Mouse (Mus musculus): ENCODE measurements around the gene Map1lc3b. TPM values are rescaled to one million over a fixed set of nuclear protein-coding genes. Genes with fewer than 3 reads are reported as not detected.

Gene Map1lc3b
- polyA plus RNA-seq, 1 experiment from 2014 or later = 200 TPM

- peak overlapping the region; percentile 69 for H3K27ac ChIP-seq
- H3K4me3 ChIP-seq = no peak overlapping the region
- peak overlapping the region; percentile 11; the same call in 1 of the 2 replicates for H3K4me2 ChIP-seq
- H3K36me3 ChIP-seq = peaks cover 5% of the 10 kb centered on the region; the same call in 1 of the 2 replicates
- no peak overlapping the region for H3K9ac ChIP-seq
- peaks cover 38% of the 10 kb centered on the region for H3K4me1 ChIP-seq
- no peaks in the 10 kb centered on the region for H3K9me3 ChIP-seq
- no peaks in the 10 kb centered on the region for H3K27me3 ChIP-seq
- peak; percentile 76 for ATAC-seq (ENCODE audit: borderline replicate concordance, extremely low read depth, low FRiP score, low TSS enrichment)
- 30% methylated on average over 7 of the region's 7 CpGs for WGBS
Measured at GRCm38 (mm10) chr8:121619401-121619995, 29.3 kb downstream of the Map1lc3b start.

- H3K4me1 ChIP-seq = peaks cover 38% of the 10 kb centered on the region
- H3K27me3 ChIP-seq = no peaks in the 10 kb centered on the region
- WGBS = 51% methylated on average over 12 of the region's 12 CpGs
- H3K4me3 ChIP-seq = no peak overlapping the region
- H3K9ac ChIP-seq = no peak overlapping the region
- H3K9me3 ChIP-seq = no peaks in the 10 kb centered on the region
- peaks cover 2% of the 10 kb centered on the region; the same call in 1 of the 2 replicates for H3K36me3 ChIP-seq
- no peak overlapping the region for H3K4me2 ChIP-seq
- peak overlapping the region; percentile 69 for H3K27ac ChIP-seq
- no peak for ATAC-seq (ENCODE audit: borderline replicate concordance, extremely low read depth, low FRiP score, low TSS enrichment)
Measured at GRCm38 (mm10) chr8:121620801-121621516, 30.8 kb downstream of the Map1lc3b start.

GRCm38 (mm10) chr8:121621879-121622278, 31.7 kb downstream of the Map1lc3b start:
- H3K36me3 ChIP-seq = 0 out of 2 replicates have a peak, but pooled peaks cover 3% of the 10 kb centered on the region
- no peak overlapping the region for H3K4me2 ChIP-seq
- H3K27me3 ChIP-seq = no peaks in the 10 kb centered on the region
- peaks cover 38% of the 10 kb centered on the region for H3K4me1 ChIP-seq
- no peak overlapping the region for H3K4me3 ChIP-seq
- H3K9me3 ChIP-seq = no peaks in the 10 kb centered on the region
- no peak overlapping the region for H3K27ac ChIP-seq
- WGBS = 60% methylated on average over 1 of the region's 1 CpGs
- H3K9ac ChIP-seq = no peak overlapping the region
- no peak for ATAC-seq (ENCODE audit: borderline replicate concordance, extremely low read depth, low FRiP score, low TSS enrichment)

GRCm38 (mm10) chr8:121623043-121623442, 32.9 kb downstream of the Map1lc3b start:
- no peak for ATAC-seq (ENCODE audit: borderline replicate concordance, extremely low read depth, low FRiP score, low TSS enrichment)
- Histone ChIP-seq H3K4me3 (no peak overlapping the region), H3K36me3 (peaks cover 12% of the 10 kb centered on the region), H3K27ac (no peak overlapping the region), H3K4me1 (peaks cover 38% of the 10 kb centered on the region), H3K4me2 (no peak overlapping the region), H3K27me3 (no peaks in the 10 kb centered on the region), H3K9me3 (no peaks in the 10 kb centered on the region), H3K9ac (no peak overlapping the region)
- 84% methylated on average over 8 of the region's 8 CpGs for WGBS

- H3K36me3 ChIP-seq = peaks cover 18% of the 10 kb centered on the region
- peaks cover 22% of the 10 kb centered on the region for H3K4me1 ChIP-seq
- ATAC-seq (ENCODE audit: borderline replicate concordance, extremely low read depth, low FRiP score, low TSS enrichment) = no peak
- no peak overlapping the region for H3K9ac ChIP-seq
- no peaks in the 10 kb centered on the region for H3K9me3 ChIP-seq
- 74% methylated on average over 4 of the region's 4 CpGs for WGBS
- no peak overlapping the region for H3K27ac ChIP-seq
- no peaks in the 10 kb centered on the region for H3K27me3 ChIP-seq
- H3K4me2 ChIP-seq = no peak overlapping the region
- no peak overlapping the region for H3K4me3 ChIP-seq
Measured at GRCm38 (mm10) chr8:121628681-121629080, 38.5 kb downstream of the Map1lc3b start.

- Histone ChIP-seq H3K4me1 (peaks cover 35% of the 10 kb centered on the region), H3K4me3 (no peak overlapping the region), H3K27ac (peak overlapping the region; percentile 43), H3K4me2 (no peak overlapping the region), H3K9me3 (no peaks in the 10 kb centered on the region), H3K9ac (no peak overlapping the region), H3K36me3 (peaks cover 15% of the 10 kb centered on the region), H3K27me3 (no peaks in the 10 kb centered on the region)
- WGBS = 30% methylated on average over 7 of the region's 7 CpGs
- ATAC-seq (ENCODE audit: borderline replicate concordance, extremely low read depth, low FRiP score, low TSS enrichment) = peak; percentile 71
Measured at GRCm38 (mm10) chr8:121631645-121632071, 41.5 kb downstream of the Map1lc3b start.

GRCm38 (mm10) chr8:121632401-121632800, 42.2 kb downstream of the Map1lc3b start:
- Histone ChIP-seq H3K27me3 (no peaks in the 10 kb centered on the region), H3K9ac (no peak overlapping the region), H3K4me3 (no peak overlapping the region), H3K9me3 (no peaks in the 10 kb centered on the region), H3K27ac (peak overlapping the region; percentile 58), H3K4me1 (peaks cover 42% of the 10 kb centered on the region), H3K4me2 (no peak overlapping the region), H3K36me3 (peaks cover 13% of the 10 kb centered on the region)
- no peak for ATAC-seq (ENCODE audit: borderline replicate concordance, extremely low read depth, low FRiP score, low TSS enrichment)
- WGBS = 75% methylated on average over 5 of the region's 5 CpGs

- H3K36me3 ChIP-seq = no peaks in the 10 kb centered on the region
- peak overlapping the region; percentile 48; the same call in 1 of the 2 replicates for H3K27ac ChIP-seq
- WGBS = 30% methylated on average over 6 of the region's 6 CpGs
- no peak overlapping the region for H3K4me2 ChIP-seq
- no peaks in the 10 kb centered on the region for H3K9me3 ChIP-seq
- no peak overlapping the region for H3K9ac ChIP-seq
- peak; percentile 41; the same call in 1 of the 2 replicates for ATAC-seq (ENCODE audit: borderline replicate concordance, extremely low read depth, low FRiP score, low TSS enrichment)
- no peaks in the 10 kb centered on the region for H3K27me3 ChIP-seq
- no peak overlapping the region for H3K4me3 ChIP-seq
- peaks cover 42% of the 10 kb centered on the region for H3K4me1 ChIP-seq
Measured at GRCm38 (mm10) chr8:121635534-121635933, 45.4 kb downstream of the Map1lc3b start.

GRCm38 (mm10) chr8:121636180-121636579, 46.0 kb downstream of the Map1lc3b start:
- Histone ChIP-seq H3K4me2 (no peak overlapping the region), H3K4me3 (no peak overlapping the region), H3K9ac (no peak overlapping the region), H3K9me3 (no peaks in the 10 kb centered on the region), H3K4me1 (peaks cover 39% of the 10 kb centered on the region), H3K36me3 (no peaks in the 10 kb centered on the region), H3K27me3 (no peaks in the 10 kb centered on the region), H3K27ac (peak overlapping the region; percentile 48; the same call in 1 of the 2 replicates)
- WGBS = 75% methylated on average over 8 of the region's 8 CpGs
- no peak for ATAC-seq (ENCODE audit: borderline replicate concordance, extremely low read depth, low FRiP score, low TSS enrichment)

- no peak overlapping the region for H3K4me3 ChIP-seq
- no peaks in the 10 kb centered on the region for H3K36me3 ChIP-seq
- no peak overlapping the region for H3K9ac ChIP-seq
- ATAC-seq (ENCODE audit: borderline replicate concordance, extremely low read depth, low FRiP score, low TSS enrichment) = no peak
- H3K4me1 ChIP-seq = peaks cover 28% of the 10 kb centered on the region
- no peak overlapping the region for H3K27ac ChIP-seq
- WGBS = 56% methylated on average over 3 of the region's 3 CpGs
- H3K4me2 ChIP-seq = no peak overlapping the region
- no peaks in the 10 kb centered on the region for H3K27me3 ChIP-seq
- H3K9me3 ChIP-seq = no peaks in the 10 kb centered on the region
Measured at GRCm38 (mm10) chr8:121642804-121643203, 52.6 kb downstream of the Map1lc3b start.

GRCm38 (mm10) chr8:121643384-121643783, 53.2 kb downstream of the Map1lc3b start:
- no peak overlapping the region for H3K27ac ChIP-seq
- H3K36me3 ChIP-seq = no peaks in the 10 kb centered on the region
- WGBS = 57% methylated on average over 11 of the region's 11 CpGs
- no peak overlapping the region for H3K9ac ChIP-seq
- no peak for ATAC-seq (ENCODE audit: borderline replicate concordance, extremely low read depth, low FRiP score, low TSS enrichment)
- no peaks in the 10 kb centered on the region for H3K27me3 ChIP-seq
- H3K4me2 ChIP-seq = no peak overlapping the region
- no peaks in the 10 kb centered on the region for H3K9me3 ChIP-seq
- peaks cover 34% of the 10 kb centered on the region for H3K4me1 ChIP-seq
- H3K4me3 ChIP-seq = no peak overlapping the region

GRCm38 (mm10) chr8:121647511-121648215, 57.5 kb downstream of the Map1lc3b start:
- Histone ChIP-seq H3K27ac (no peak overlapping the region), H3K27me3 (no peaks in the 10 kb centered on the region), H3K4me2 (no peak overlapping the region), H3K9me3 (no peaks in the 10 kb centered on the region), H3K9ac (no peak overlapping the region), H3K4me3 (no peak overlapping the region), H3K4me1 (peaks cover 64% of the 10 kb centered on the region), H3K36me3 (no peaks in the 10 kb centered on the region)
- 76% methylated on average over 12 of the region's 12 CpGs for WGBS
- no peak for ATAC-seq (ENCODE audit: borderline replicate concordance, extremely low read depth, low FRiP score, low TSS enrichment)
